Mouse (Mus musculus): ENCODE measurements around the gene 1810065E05Rik. TPM values are rescaled to one million over a fixed set of nuclear protein-coding genes. Genes with fewer than 3 reads are reported as not detected.

The 1810065E05Rik gene
- total RNA-seq (2014; fragmentation: Nextera tagmentation): not detected in 2 replicates
- not detected in 2 replicates for total RNA-seq (2017)
- polyA plus RNA-seq (2012): not detected in 2 replicates

DNA sequence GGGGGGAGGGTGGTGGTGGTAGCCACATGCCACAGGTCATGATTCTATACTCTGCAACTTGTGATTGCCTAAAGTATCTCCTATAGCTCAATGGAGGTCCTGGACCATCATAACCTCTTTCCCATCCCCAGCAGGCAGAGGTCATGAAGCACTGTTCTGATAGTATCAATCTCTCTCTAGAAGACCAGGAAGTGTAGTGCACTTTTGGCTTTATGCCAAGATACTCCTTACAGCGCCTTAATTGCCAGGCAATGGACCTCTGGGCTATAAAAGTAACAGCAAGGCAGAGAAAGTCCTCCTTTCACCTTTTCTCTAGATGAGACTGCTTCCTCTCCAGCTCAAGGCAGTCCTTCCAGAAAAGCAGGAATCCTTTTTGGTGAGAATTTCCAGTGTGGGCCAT is at the start of gene 1810065E05Rik:
1810065E05Rik (plus strand) TSS at position 297 of the 400 bp plus-strand sequence.
- Histone ChIP-seq H3K27me3 (ENCODE audit: insufficient read depth, low read length) (peaks cover 37% of the 10 kb centered on the region), H3K4me3 (ENCODE audit: low read depth, low read length) (no peak within 1 kb of the TSS), H3K4me1 (ENCODE audit: insufficient read depth, low read depth, low read length) (no peaks in the 10 kb centered on the region), H3K9me3 (replicated peaks) (no peaks in the 10 kb centered on the region), H3K36me3 (replicated peaks) (no peaks in the 10 kb centered on the region)
- no peak for TF ChIP-seq GATA1 (IDR thresholded peaks at IDR 0.05; ENCODE audit: borderline replicate concordance, low read length)
- no peak for TF ChIP-seq POLR2AphosphoS5 (IDR thresholded peaks at IDR 0.05; ENCODE audit: insufficient replicate concordance, low read depth, low read length)
- no peak for TF ChIP-seq TAL1 (conservative IDR thresholded peaks at IDR 0.05; ENCODE audit: low read depth, low read length)
- TF ChIP-seq GATA2 (IDR thresholded peaks at IDR 0.05; ENCODE audit: borderline replicate concordance, low read depth, low read length): no peak
- no peak for TF ChIP-seq CTCF (IDR thresholded peaks at IDR 0.05; ENCODE audit: low read depth, low read length)
- ATAC-seq (ENCODE audit: extremely low read depth, insufficient number of reproducible peaks, low FRiP score, poor library complexity, severe bottlenecking) (no peak), DNase-seq (ENCODE audit: low spot score) (no peak)

- ATAC-seq (ENCODE audit: extremely low read depth, insufficient number of reproducible peaks, low FRiP score, poor library complexity, severe bottlenecking) (no peak), DNase-seq (ENCODE audit: low spot score) (no peak)
- no peak for TF ChIP-seq TAL1 (conservative IDR thresholded peaks at IDR 0.05; ENCODE audit: low read depth, low read length)
- no peak for TF ChIP-seq POLR2AphosphoS5 (IDR thresholded peaks at IDR 0.05; ENCODE audit: insufficient replicate concordance, low read depth, low read length)
- TF ChIP-seq GATA1 (IDR thresholded peaks at IDR 0.05; ENCODE audit: borderline replicate concordance, low read length): no peak
- TF ChIP-seq CTCF (IDR thresholded peaks at IDR 0.05; ENCODE audit: low read depth, low read length): no peak
- TF ChIP-seq GATA2 (IDR thresholded peaks at IDR 0.05; ENCODE audit: borderline replicate concordance, low read depth, low read length): no peak
- Histone ChIP-seq H3K27me3 (ENCODE audit: insufficient read depth, low read length) (peaks cover 3% of the 10 kb centered on the region; the same call in 1 of the 2 replicates), H3K4me1 (ENCODE audit: insufficient read depth, low read depth, low read length) (peaks cover 33% of the 10 kb centered on the region), H3K9me3 (replicated peaks) (no peaks in the 10 kb centered on the region), H3K36me3 (replicated peaks) (no peaks in the 10 kb centered on the region), H3K4me3 (ENCODE audit: low read depth, low read length) (no peak overlapping the region)
Observed at GRCm38 (mm10) chr11:58377273-58377672, 43.6 kb upstream of the 1810065E05Rik start.

DNA sequence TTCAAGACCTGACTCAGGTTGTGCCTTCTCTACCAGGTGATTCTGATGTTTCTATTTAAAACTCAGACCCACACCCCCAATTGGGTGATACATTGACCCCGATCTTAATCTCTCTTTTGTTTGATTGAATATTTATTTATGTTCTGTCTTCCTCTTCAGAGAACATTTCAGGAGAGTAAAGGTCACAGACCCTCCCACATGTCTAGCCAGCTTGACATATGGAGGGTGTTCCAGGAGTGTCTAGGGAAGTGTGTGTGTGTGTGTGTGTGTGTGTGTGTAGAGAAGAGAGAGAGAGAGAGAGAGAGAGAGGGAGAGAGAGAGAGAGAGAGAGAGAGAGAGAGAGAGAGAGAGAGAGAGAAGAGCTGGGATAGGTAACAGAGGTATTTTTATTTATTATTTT is 43.2 kb upstream of the 1810065E05Rik start:
- ATAC-seq (ENCODE audit: extremely low read depth, insufficient number of reproducible peaks, low FRiP score, poor library complexity, severe bottlenecking) (no peak), DNase-seq (ENCODE audit: low spot score) (no peak)
- Histone ChIP-seq H3K4me3 (ENCODE audit: low read depth, low read length) (no peak overlapping the region), H3K4me1 (ENCODE audit: insufficient read depth, low read depth, low read length) (peaks cover 36% of the 10 kb centered on the region), H3K9me3 (replicated peaks) (no peaks in the 10 kb centered on the region), H3K36me3 (replicated peaks) (no peaks in the 10 kb centered on the region), H3K27me3 (ENCODE audit: insufficient read depth, low read length) (peaks cover 3% of the 10 kb centered on the region; the same call in 1 of the 2 replicates)
- TF ChIP-seq CTCF (IDR thresholded peaks at IDR 0.05; ENCODE audit: low read depth, low read length) (no peak), TAL1 (conservative IDR thresholded peaks at IDR 0.05; ENCODE audit: low read depth, low read length) (no peak), POLR2AphosphoS5 (IDR thresholded peaks at IDR 0.05; ENCODE audit: insufficient replicate concordance, low read depth, low read length) (no peak), GATA1 (IDR thresholded peaks at IDR 0.05; ENCODE audit: borderline replicate concordance, low read length) (no peak), GATA2 (IDR thresholded peaks at IDR 0.05; ENCODE audit: borderline replicate concordance, low read depth, low read length) (no peak)

DNA sequence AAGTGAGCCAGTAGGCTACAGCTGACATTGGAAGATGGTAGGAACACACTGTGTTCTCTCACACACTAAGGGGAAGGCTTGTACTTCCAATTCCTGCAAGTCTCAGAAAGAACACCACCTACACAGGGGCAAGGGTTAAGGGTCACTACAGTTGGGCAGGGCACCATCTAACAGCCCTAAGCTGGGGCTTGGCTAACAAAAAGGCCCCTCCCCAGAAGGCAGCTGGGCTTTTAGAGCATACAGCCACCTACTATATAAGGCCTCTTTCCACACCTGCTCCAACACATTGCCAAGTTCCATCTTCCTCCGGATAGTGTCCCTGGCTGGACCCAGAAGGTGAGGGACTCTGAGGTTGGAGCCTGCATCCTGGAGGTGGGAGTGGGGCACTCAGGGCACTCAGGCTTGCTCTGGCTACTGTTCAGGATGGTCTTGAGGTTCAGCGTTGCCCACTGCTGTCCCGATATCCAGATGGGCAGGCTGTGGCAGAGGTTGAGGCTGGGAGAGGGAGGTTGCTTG is 42.1 kb upstream of the 1810065E05Rik start, which contains the start of gene Lypd8:
Lypd8 (plus strand) TSS at position 281 of the 516 bp plus-strand sequence.
- TF ChIP-seq GATA1 (IDR thresholded peaks at IDR 0.05; ENCODE audit: borderline replicate concordance, low read length) (no peak), CTCF (IDR thresholded peaks at IDR 0.05; ENCODE audit: low read depth, low read length) (no peak), TAL1 (conservative IDR thresholded peaks at IDR 0.05; ENCODE audit: low read depth, low read length) (no peak)
- peaks cover 3% of the 10 kb centered on the region; the same call in 1 of the 2 replicates for H3K27me3 ChIP-seq (ENCODE audit: insufficient read depth, low read length)
- no peaks in the 10 kb centered on the region for H3K9me3 ChIP-seq (replicated peaks)
- H3K4me1 ChIP-seq (ENCODE audit: insufficient read depth, low read depth, low read length): peaks cover 36% of the 10 kb centered on the region
- DNase-seq (ENCODE audit: low spot score) (no peak), ATAC-seq (ENCODE audit: extremely low read depth, insufficient number of reproducible peaks, low FRiP score, poor library complexity, severe bottlenecking) (no peak)
- no peaks in the 10 kb centered on the region for H3K36me3 ChIP-seq (replicated peaks)
- H3K4me3 ChIP-seq (ENCODE audit: low read depth, low read length): no peak within 1 kb of the TSS

- peaks cover 38% of the 10 kb centered on the region for H3K4me1 ChIP-seq (ENCODE audit: insufficient read depth, low read depth, low read length)
- peaks cover 3% of the 10 kb centered on the region; the same call in 1 of the 2 replicates for H3K27me3 ChIP-seq (ENCODE audit: insufficient read depth, low read length)
- ATAC-seq (ENCODE audit: extremely low read depth, insufficient number of reproducible peaks, low FRiP score, poor library complexity, severe bottlenecking): peak; percentile 57
- TF ChIP-seq GATA2 (IDR thresholded peaks at IDR 0.05; ENCODE audit: borderline replicate concordance, low read depth, low read length): no peak
- TF ChIP-seq TAL1 (conservative IDR thresholded peaks at IDR 0.05; ENCODE audit: low read depth, low read length): 0 out of 2 replicates have a peak, but pooled peaks have one; percentile 24
- no peak overlapping the region for H3K4me3 ChIP-seq (ENCODE audit: low read depth, low read length)
- no peaks in the 10 kb centered on the region for H3K36me3 ChIP-seq (replicated peaks)
- DNase-seq (ENCODE audit: low spot score): peak; percentile 41
- H3K9me3 ChIP-seq (replicated peaks): no peaks in the 10 kb centered on the region
Observed at GRCm38 (mm10) chr11:58379516-58379915, 41.4 kb upstream of the 1810065E05Rik start.

- Histone ChIP-seq H3K4me1 (ENCODE audit: insufficient read depth, low read depth, low read length) (peaks cover 62% of the 10 kb centered on the region), H3K36me3 (replicated peaks) (no peaks in the 10 kb centered on the region), H3K27me3 (ENCODE audit: insufficient read depth, low read length) (peaks cover 3% of the 10 kb centered on the region; the same call in 1 of the 2 replicates), H3K9me3 (replicated peaks) (no peaks in the 10 kb centered on the region), H3K4me3 (ENCODE audit: low read depth, low read length) (no peak overlapping the region)
- DNase-seq (ENCODE audit: low spot score) (no peak), ATAC-seq (ENCODE audit: extremely low read depth, insufficient number of reproducible peaks, low FRiP score, poor library complexity, severe bottlenecking) (no peak)
- TF ChIP-seq POLR2AphosphoS5 (IDR thresholded peaks at IDR 0.05; ENCODE audit: insufficient replicate concordance, low read depth, low read length) (no peak), GATA1 (IDR thresholded peaks at IDR 0.05; ENCODE audit: borderline replicate concordance, low read length) (no peak), CTCF (IDR thresholded peaks at IDR 0.05; ENCODE audit: low read depth, low read length) (no peak), GATA2 (IDR thresholded peaks at IDR 0.05; ENCODE audit: borderline replicate concordance, low read depth, low read length) (no peak), TAL1 (conservative IDR thresholded peaks at IDR 0.05; ENCODE audit: low read depth, low read length) (no peak)
Observed at GRCm38 (mm10) chr11:58382471-58382870, 38.4 kb upstream of the 1810065E05Rik start.
